Mouse (Mus musculus) ES-Bruce4 (cell line): ENCODE results near the gene Upp2.

Experiments used
- CTCF ChIP-seq: IDR thresholded peaks from one replicate; pipeline ENCODE4 v1.8.1; 2011; ENCODE audit warnings: low read depth, low read length
- EP300 ChIP-seq: IDR thresholded peaks from 2 replicates; pipeline ENCODE4 v1.6.1; 2011; ENCODE audit warnings: low read depth, low read length; ENCODE audit not compliant: insufficient read depth
- POLR2A ChIP-seq: IDR thresholded peaks from one replicate; pipeline ENCODE4 v1.8.1; 2011; ENCODE audit warnings: low read length; ENCODE audit not compliant: insufficient read depth

DNA sequence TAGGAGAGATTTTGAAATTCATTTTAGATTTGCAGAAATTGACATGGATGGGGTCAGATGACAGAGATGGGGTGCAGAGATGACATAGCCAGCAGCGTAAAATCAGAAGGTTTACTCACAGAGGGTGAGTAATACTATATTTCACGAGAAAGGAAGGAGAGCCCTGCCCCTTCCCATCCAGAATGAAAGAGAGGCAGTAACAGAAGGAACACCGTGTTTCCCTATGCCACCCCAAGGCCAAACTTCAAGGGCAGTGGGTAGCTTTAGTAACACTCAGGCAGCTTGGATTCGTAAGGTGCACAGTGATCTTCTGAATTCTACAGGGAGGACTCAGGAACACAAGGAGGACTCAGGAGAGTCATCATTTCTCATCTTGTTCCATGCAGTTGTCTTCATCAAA, 144.0 kb downstream of the Upp2 start:
- no peak for TF ChIP-seq CTCF
- TF ChIP-seq POLR2A, result no peak
- TF ChIP-seq EP300, result no peak
